Mouse (Mus musculus) hindbrain, embryonic 15.5 days (tissue): Measurements from ENCODE around the gene Defb39. TPM values are rescaled to one million over a fixed set of nuclear protein-coding genes. Genes with fewer than 3 reads are reported as not detected.

Source experiments
- ATAC-seq: fragments of 200-750 bp; cut with Nextera tagmentation; 2 replicates; pipeline ENCODE4 v1.8.0; 2017; ENCODE audit warnings: low read depth, moderate number of reproducible peaks, moderate TSS enrichment; ENCODE audit not compliant: low FRiP score
- H3K27ac ChIP-seq: fragments of 300-500 bp; sonication (generic); replicated peaks from 2 replicates; pipeline ENCODE4 v1.5.1; 2015; ENCODE audit warnings: mild to moderate bottlenecking, inconsistent platforms
- H3K27me3 ChIP-seq: fragments of 300-500 bp; sonication (generic); 2 replicates; pipeline ENCODE4 v1.6.1; 2015; ENCODE audit warnings: control low read depth, inconsistent platforms
- H3K36me3 ChIP-seq: fragments of 300-500 bp; sonication (generic); 2 replicates; pipeline ENCODE4 v1.6.1; 2015; ENCODE audit warnings: control low read depth, inconsistent platforms
- H3K4me1 ChIP-seq: fragments of 300-500 bp; sonication (generic); replicated peaks from 2 replicates; pipeline ENCODE4 v1.6.1; 2015; ENCODE audit warnings: control low read depth, inconsistent platforms
- H3K4me2 ChIP-seq: fragments of 300-500 bp; sonication (generic); 2 replicates; pipeline ENCODE4 v1.6.1; 2015; ENCODE audit warnings: moderate library complexity, mild to moderate bottlenecking, inconsistent platforms
- H3K4me3 ChIP-seq: fragments of 300-500 bp; sonication (generic); 2 replicates; pipeline ENCODE4 v1.5.1; 2015; ENCODE audit warnings: mild to moderate bottlenecking, inconsistent platforms
- H3K9ac ChIP-seq: fragments of 300-500 bp; sonication (generic); 2 replicates; pipeline ENCODE4 v1.6.1; 2015; ENCODE audit warnings: inconsistent platforms
- H3K9me3 ChIP-seq: fragments of 300-500 bp; sonication (generic); 2 replicates; pipeline ENCODE4 v1.6.1; 2016; ENCODE audit warnings: control low read depth, inconsistent platforms
- WGBS: fragments of 180-500 bp; shearing (Covaris S2); methylation state at CpG from one replicate; pipeline ENCODE4 v1.1.7; 2015; 5-methylcytosine and 5-hydroxymethylcytosine counted together
- polyA plus RNA-seq: library from polyadenylated mRNA; unstranded; fragments of >200 nt; fragmentation: Nextera tagmentation; extraction: Ambion mirVana; gene quantifications from 2 replicates; pipeline ENCODE4 v1.2.1, GENCODE M21; 2015

Defb39 gene
- not detected in 2 replicates for polyA plus RNA-seq

DNA sequence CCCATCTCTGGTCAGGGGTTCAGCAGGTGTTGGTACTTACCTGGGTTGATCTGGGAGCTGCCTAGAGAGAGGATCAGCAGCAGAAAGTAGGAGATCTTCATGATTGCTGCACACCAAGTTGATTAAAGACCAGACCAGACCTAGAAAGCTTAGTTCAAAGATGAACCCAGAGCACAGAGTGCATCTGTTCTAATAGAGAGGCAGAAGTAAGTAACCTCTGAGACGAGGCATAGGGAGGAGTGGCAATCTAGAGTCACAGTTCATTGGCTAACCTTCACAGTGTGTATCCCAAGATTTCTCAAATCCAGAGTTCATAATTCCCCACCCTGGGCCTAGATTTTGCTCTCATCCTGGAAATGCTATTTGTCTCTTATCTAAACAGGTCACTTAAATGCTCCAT, at the start of gene Defb39:
Gene Defb39 (minus strand): TSS at position 101 of the 400 bp plus-strand sequence.
- Histone ChIP-seq H3K4me1 (no peaks in the 10 kb centered on the region), H3K27ac (no peak within 1 kb of the TSS), H3K36me3 (no peaks in the 10 kb centered on the region), H3K4me2 (no peak within 1 kb of the TSS), H3K4me3 (no peak within 1 kb of the TSS), H3K27me3 (no peaks in the 10 kb centered on the region), H3K9me3 (no peaks in the 10 kb centered on the region), H3K9ac (no peak within 1 kb of the TSS)
- WGBS, result 83% methylated on average over 1 of the region's 1 CpGs
- no peak for ATAC-seq

DNA sequence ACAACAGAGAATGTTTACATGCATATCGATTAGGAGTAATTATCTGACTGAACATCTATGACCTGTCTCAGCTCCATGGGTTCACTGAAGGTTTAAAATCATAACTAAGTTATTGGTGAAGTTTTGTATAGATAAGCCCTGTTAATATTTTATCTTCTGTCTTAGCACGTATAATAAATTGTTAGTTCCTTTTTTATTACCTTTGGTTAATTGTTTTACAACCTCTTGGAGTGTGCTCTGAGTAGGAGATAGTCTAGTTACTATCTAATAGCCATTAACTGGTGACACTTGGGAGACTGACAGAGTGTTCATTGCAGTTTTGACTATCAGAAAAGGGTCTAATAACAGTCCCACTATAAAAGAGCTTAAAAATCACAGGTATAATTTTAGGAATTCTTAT, 1.4 kb upstream of the Defb39 start:
- no peak overlapping the region for H3K27ac ChIP-seq
- H3K4me1 ChIP-seq, result no peaks in the 10 kb centered on the region
- no peaks in the 10 kb centered on the region for H3K9me3 ChIP-seq
- no peak overlapping the region for H3K9ac ChIP-seq
- no peaks in the 10 kb centered on the region for H3K36me3 ChIP-seq
- WGBS, result 82% methylated on average over 2 of the region's 2 CpGs
- no peak overlapping the region for H3K4me2 ChIP-seq
- no peak for ATAC-seq
- H3K4me3 ChIP-seq, result no peak overlapping the region
- H3K27me3 ChIP-seq, result no peaks in the 10 kb centered on the region

DNA sequence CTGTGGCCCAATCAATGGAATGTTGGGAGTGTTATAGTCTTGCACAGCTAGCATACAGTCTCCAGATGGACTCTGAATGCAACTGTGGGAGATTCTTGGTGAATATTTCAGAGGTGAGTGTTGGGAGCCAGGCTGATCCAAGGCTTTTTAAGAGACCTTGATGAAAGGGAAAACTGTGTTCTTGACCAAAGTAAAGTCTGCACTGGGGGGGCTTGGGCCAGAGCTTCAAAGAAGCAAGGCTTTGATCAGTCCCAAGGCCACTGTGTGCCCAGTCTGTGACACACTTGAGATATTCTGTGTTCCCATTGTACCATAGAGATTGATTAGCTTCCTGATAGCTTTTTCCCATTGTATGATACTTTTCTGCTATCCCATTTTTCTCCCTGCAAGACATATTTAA, 1.7 kb downstream of the Defb39 start:
- Histone ChIP-seq H3K9ac (no peak overlapping the region), H3K36me3 (no peaks in the 10 kb centered on the region), H3K4me1 (no peaks in the 10 kb centered on the region), H3K27me3 (no peaks in the 10 kb centered on the region), H3K9me3 (no peaks in the 10 kb centered on the region), H3K4me2 (no peak overlapping the region), H3K27ac (no peak overlapping the region), H3K4me3 (no peak overlapping the region)
- ATAC-seq, result no peak

DNA sequence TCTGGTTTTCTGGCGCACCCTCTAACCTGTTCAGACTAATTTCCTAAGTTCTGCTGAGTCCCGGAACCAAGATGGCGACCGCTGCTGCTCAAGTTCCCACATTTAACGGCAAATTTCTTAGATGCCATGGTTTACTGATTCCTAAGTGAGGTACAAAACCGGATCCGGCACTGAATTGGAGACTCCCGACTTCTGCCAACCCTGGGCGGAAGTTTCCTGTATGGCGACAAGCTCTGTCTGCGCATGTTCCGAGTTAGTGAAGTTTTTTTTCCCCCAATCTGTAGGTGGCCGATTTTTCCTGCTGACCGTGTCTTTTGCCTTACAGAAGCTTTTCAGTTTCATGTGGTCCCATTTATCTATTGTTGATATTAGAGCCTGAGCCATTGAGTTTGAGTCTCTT, 19.4 kb downstream of the Defb39 start:
- Histone ChIP-seq H3K27me3 (no peaks in the 10 kb centered on the region), H3K27ac (no peak overlapping the region), H3K4me1 (no peaks in the 10 kb centered on the region), H3K9me3 (no peaks in the 10 kb centered on the region; the same call in 1 of the 2 replicates), H3K4me3 (no peak overlapping the region), H3K36me3 (no peaks in the 10 kb centered on the region), H3K9ac (no peak overlapping the region), H3K4me2 (no peak overlapping the region)
- no peak for ATAC-seq
- WGBS, result 93% methylated on average over 14 of the region's 14 CpGs

DNA sequence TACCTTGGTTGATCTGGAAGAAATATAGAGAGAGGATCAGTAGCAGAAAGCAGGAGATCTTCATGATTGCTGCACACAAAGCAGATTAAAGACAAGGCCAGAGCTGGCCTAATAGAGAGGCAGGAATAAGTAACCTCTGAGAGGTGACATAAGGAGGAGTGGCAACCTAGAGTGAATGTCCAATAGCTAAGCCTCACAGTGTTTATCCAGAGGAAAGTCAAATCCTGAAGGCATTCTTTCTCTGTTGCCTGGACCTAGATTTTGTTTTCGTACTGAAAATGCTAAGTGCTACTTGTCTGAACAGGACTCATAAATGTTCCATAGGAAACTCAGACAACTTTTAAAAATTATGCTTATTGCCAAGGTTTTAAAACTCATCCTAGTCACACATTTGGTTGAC, 38.1 kb downstream of the Defb39 start, which contains the start of gene Defb38:
Gene Defb38 (minus strand): TSS at position 101 of the 400 bp plus-strand sequence.
- no peak within 1 kb of the TSS for H3K27ac ChIP-seq
- H3K9ac ChIP-seq, result no peak within 1 kb of the TSS
- no peaks in the 10 kb centered on the region for H3K36me3 ChIP-seq
- H3K27me3 ChIP-seq, result no peaks in the 10 kb centered on the region
- WGBS, result 91% methylated on average over 1 of the region's 1 CpGs
- no peak for ATAC-seq
- H3K4me1 ChIP-seq, result no peaks in the 10 kb centered on the region
- no peak within 1 kb of the TSS for H3K4me2 ChIP-seq
- no peaks in the 10 kb centered on the region for H3K9me3 ChIP-seq
- H3K4me3 ChIP-seq, result no peak within 1 kb of the TSS

Other genes starting within 250 kb of the Defb39 start
- gene Defb40, start 86.6 kb downstream of the Defb39 start, polyA plus RNA-seq, result not detected in 2 replicates
- gene Defb37, start 73.8 kb downstream of the Defb39 start, polyA plus RNA-seq, result not detected in 2 replicates
- not detected in 2 replicates for gene Defb38, start 38.2 kb downstream of the Defb39 start, polyA plus RNA-seq
- gene Defb12, start 50.0 kb upstream of the Defb39 start, polyA plus RNA-seq, result not detected in 2 replicates
- not detected in 2 replicates for gene Defb34, start 58.9 kb upstream of the Defb39 start, polyA plus RNA-seq
- gene Gm45826, start 76.0 kb upstream of the Defb39 start, polyA plus RNA-seq, result not detected in 2 replicates
- not detected in 2 replicates for gene Defb14, start 129.5 kb upstream of the Defb39 start, polyA plus RNA-seq
- gene Defb4, start 133.9 kb upstream of the Defb39 start, polyA plus RNA-seq, result not detected in 2 replicates
- gene Defb6, start 160.7 kb upstream of the Defb39 start, polyA plus RNA-seq, result not detected in 2 replicates
- not detected in 2 replicates for gene Defb46, start 175.1 kb upstream of the Defb39 start, polyA plus RNA-seq
- not detected in 2 replicates for gene Defb5, start 182.8 kb upstream of the Defb39 start, polyA plus RNA-seq
- gene Defb3, start 228.6 kb upstream of the Defb39 start, polyA plus RNA-seq, result not detected in 2 replicates